Mouse (Mus musculus): ENCODE data around the gene Pigc.

Gene Pigc

DNA sequence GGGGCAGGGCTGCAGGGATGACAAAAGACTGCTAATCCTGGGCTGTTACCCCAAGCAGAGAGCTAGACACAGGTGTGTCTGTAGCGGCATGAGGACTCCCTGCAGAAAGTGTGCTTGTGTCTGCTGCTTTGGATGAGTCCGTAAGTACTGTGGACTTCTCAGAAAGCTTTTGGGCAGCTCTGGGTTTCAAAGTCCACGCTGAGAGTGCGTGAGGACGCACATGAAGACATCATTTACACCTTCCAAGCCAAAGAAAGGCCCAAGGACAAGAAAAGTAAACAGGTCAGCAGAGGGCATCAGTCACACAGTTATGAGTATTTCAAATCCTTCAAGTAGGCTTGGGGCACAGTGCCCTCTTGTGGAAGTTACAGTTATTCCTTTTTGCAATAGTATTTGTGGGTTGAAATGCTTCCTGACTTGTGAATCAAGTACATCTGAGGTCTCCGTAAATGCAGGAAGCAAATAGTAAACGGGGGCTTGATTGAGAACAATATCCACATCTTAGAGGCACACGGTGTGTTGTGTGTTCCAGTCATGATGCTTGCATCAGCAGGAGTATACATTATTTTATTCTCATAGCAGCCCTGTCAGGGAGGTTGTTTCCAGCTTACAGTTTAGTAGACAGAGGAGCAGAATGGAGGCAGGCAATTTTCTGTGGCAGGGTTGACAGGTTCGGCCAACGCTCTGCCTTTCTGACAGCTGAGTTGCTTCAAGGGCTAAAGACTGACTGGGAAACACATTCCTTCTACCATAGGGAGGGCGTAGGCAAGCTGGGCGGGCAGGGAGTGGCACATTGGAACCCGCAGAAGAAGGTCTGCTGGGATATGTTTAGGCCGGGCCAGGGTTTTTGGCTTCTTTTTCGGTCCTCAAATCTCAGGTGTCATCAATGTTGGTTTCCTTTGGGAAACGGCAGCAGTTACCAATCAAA lies 7.5 kb downstream of the Pigc start:
- in situ Hi-C loops (cut with MboI, MseI): loop anchor here (5.0 kb wide), 1 partner anchor 229 kb away; no protein-coding TSS in a partner anchor

DNA sequence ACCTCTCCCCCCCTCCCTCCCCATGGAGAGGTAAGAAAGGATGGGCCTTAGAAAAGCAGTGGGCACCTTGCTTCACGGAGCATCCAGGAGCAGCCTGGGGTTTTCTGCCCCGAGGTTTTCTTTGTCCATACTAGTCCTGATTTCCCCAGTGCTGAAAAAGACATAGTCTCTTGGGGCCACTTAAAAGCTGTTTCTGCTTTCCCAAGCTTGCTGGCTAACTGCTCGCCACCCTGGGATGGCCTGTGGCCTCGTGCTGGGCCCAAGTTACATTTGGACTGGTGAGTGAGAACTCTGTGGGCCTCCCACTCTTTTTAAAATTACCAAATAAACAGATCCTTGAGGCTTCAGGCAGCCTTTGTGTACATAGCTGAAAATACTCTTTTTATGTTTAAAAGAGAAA lies 8.3 kb downstream of the Pigc start:
- in situ Hi-C loops (cut with MboI, MseI): loop anchor here (5.0 kb wide), 1 partner anchor 230 kb away; no protein-coding TSS in a partner anchor

- in situ Hi-C loops (cut with MboI, MseI): loop anchor here (5.0 kb wide), 1 partner anchor 231 kb away; no protein-coding TSS in a partner anchor
Observed at GRCm38 (mm10) chr1:161978173-161978700, 9.3 kb downstream of the Pigc start.

GRCm38 (mm10) chr1:161979536-161979935 lies 10.6 kb downstream of the Pigc start, which contains the start of gene 4930558K02Rik:
TSS of gene 4930558K02Rik (minus strand) at chr1:161979636.
- in situ Hi-C loops (cut with MboI, MseI): loop anchor here (5.0 kb wide), 1 partner anchor 232 kb away; no protein-coding TSS in a partner anchor

DNA sequence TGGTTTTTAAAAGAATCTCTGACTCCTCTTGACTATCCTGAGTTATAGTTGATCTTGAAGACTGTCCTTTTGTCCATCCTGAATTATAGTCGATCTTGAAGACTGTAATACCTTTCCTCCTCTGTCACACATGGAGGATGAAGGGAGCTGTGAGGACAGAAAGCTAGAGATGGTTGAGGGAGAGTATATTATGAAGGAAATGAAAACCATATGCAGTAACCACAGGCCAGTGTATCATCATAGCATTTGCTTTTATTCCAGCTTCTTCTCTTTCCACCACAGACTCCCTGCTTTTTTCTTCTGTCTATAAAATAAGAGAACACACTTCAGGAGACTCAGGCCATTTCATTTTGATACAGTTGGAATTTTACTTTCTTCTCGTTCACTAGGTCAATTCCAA lies 11.1 kb downstream of the Pigc start:
- in situ Hi-C loops (cut with MboI, MseI): no loop called here

DNA sequence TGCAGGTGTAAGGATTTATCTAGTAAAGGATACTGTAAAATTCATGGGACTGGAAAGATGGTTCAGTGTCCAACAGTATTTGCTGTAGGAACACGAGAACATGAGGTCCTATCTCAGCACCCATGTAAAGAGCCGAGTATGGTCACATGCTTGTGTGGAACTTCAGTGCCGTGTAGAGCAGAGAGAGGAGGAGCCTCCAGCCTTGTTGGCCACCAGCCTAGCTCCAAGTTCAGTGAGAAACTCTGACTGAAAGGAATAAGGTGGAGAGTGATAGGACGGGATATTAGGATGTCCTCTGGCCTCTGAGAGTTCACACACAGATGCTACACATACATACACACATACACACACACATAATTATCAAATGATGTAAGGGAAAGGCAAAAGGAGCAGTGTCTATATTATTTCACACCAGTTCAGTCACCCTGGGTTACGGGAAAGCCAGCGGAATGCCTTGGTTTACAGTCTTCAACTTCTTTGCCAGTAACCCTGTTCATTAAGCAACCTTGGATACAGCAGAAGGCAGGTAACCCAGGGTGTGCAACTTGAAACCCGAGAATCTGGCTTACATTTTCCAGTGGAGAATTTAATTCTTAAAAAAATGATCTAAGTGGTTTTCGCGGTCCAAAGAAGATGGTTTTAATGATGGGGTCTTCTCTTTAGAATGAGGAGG lies 11.8 kb downstream of the Pigc start:
- in situ Hi-C loops (cut with MboI, MseI): no loop called here

DNA sequence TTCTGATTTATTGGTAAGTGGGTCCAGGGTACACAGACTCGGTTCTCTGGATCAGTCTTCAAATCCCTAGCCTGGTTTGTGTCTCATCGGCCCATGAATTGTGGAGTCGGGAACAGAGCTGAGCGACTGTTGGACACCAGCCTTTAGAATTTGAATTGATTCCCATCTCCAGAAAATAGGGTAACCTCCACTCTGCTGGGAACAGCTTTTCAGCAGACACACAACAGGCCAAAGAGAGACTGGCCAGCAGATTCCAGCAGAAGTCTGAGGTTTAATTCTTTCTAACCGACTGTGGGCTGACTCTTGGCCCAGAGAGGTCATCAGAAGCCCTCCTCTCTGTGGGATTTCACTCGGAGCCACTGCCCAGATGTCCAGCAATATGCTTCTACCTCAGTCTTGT lies 14.5 kb downstream of the Pigc start:
- in situ Hi-C loops (cut with MboI, MseI): no loop called here

DNA sequence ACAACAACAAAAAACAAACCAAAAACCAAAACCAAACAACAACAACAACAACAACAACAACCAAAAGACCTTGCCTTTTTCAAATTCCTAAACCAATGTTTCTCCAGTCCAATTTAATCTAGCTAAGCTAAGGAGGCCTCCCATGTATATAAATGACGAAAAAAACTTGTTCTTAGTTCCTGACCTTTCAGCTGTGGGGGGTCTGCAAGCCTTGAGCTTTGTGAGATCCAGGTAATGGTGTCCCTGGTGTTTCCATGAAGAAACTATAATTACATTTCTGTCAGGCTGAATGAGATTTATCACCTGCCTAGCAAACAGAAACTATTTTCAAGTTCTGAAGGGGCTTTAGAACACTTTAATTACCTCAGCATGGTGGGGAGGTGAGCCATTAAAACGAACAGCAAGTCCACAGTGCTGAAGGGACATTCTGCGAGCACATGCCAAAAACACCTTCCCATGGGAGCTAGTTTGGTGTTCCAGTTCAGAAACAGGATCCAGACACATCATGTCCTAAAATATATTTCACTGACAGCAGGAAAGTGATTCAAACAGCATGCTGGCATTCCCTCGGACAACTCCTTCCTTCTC lies 15.1 kb downstream of the Pigc start:
- in situ Hi-C loops (cut with MboI, MseI): no loop called here

DNA sequence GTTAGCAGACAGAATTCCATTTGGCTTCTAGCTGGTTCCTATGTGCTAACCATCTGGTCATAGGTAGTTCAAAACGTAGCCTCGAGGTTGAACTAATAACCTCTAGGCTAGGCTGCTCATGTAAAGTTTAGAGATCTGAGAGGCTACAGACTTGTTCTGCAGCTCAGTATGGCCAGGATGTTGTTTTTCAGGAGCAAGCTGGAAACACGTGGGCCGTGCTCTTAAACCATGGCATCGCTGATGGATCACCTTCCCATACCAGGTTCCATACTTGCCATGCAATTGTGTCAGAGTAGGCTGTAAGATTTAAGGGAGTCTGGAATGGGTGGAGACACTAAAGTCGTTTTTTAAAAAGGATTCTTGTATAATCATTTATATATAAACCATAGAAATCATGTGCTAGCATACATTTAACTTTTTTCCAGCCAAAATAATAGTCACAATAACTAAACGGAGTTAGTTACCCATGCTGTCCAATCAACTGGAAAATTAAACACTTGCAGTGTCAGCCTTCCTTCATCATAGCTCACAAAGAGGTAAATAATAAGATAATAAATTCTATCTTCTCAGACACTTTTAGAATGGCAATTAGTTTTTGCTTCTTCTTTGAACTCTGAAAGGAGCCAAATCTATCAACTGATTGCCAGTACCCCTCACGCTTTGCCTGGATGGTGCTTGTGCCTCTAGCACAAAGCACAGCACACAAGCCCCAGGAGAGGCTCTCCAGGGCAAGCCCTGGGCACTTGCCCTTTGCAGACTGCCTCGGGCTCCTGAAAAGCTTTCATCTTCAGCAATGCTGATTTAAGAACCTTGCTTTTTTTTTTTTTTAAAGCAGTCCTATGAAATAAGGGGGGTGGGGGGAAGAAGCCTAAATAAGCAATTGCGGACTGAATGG lies 21.9 kb downstream of the Pigc start:
- in situ Hi-C loops (cut with MboI, MseI): no loop called here

GRCm38 (mm10) chr1:161991846-161992245 lies 22.9 kb downstream of the Pigc start:
- in situ Hi-C loops (cut with MboI, MseI): no loop called here

- in situ Hi-C loops (cut with MboI, MseI): no loop called here
Observed at GRCm38 (mm10) chr1:161992389-161992788, 23.4 kb downstream of the Pigc start.

DNA sequence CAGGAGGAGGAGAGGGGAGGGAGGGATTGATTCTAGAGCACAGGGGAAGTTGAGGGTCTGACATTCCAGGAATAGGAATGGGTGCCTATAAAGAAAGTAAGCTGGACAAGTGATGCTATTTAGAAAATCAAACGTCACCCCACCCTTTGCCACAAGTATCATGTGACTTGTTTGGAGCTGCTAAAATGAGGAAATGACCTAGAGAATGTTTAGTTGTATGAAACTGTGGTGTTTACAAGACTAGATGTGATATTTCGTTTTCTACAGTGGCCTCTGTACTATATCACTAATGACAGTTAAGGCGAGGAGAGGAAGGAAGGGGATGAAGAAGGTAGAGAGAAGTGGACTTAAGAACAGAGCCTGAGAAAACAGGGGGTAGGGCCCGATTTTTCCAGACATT lies 29.8 kb downstream of the Pigc start:
- in situ Hi-C loops (cut with MboI, MseI): no loop called here

- in situ Hi-C loops (cut with MboI, MseI): no loop called here
Observed at GRCm38 (mm10) chr1:161999338-161999737, 30.4 kb downstream of the Pigc start.

DNA sequence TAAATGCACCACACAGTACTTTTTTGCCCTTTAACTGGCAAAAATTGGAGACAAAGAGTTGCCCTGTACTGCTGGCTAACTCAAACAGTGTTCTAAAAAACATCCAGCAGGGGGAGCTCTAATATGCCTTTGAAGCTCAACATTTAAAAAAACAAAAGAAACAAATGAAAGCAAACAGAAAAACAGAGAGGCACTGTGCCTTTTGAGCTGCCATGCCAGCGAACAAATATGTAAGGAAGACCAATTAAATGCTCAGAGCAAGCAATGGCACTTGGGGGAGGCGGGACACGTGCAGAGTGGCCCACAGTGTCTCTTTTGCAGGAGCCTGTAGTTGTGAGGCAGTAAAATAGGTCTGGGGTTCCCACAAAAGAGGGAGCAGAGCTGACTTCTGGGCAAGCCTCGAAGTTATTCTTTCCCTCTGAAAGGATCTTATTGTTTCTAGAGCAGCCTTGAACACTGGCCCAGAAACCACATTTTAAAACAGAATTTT lies 30.9 kb downstream of the Pigc start:
- in situ Hi-C loops (cut with MboI, MseI): loop anchor here (5.0 kb wide), 1 partner anchor 312 kb away; no protein-coding TSS in a partner anchor

- in situ Hi-C loops (cut with MboI, MseI): loop anchor here (5.0 kb wide), 1 partner anchor 311 kb away; no protein-coding TSS in a partner anchor
Observed at GRCm38 (mm10) chr1:162001328-162001727, 32.3 kb downstream of the Pigc start.

DNA sequence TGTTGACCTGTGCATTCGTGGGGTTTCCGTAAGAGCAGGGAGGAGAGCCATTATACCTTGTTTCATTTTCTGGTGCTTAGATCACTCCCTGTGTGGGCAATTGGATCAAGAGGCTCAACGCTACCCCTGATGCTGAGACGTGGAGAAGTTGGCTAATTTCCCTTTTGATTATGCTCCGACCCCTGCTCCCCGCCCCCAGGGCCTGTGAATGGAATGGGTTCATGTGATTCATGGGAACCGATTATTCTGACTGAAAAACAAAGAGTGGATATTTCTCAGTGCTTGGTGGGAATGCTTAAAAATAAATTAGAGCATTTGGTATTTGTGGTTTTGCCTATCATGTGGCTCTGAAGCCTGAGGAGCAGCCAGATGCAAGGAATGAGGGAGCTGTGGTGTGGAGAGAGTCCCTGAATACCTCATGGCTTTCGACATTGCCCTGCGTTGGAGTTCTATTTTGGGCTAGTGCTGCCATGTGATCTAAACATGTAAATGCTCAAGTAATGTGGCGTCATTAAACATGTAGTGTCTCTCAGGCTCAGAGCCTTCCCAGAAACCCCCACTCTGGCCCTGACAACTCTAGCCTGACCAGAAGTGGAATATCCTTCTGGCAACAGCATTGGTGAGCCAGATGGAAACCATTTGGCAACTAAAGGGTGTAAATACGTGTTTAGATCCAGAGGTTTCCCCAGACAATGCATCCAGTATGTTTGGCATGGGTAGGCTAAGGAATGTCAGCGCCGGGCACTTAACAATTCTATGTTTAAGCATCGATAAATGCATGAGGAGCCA lies 34.9 kb downstream of the Pigc start:
- in situ Hi-C loops (cut with MboI, MseI): loop anchor here (5.0 kb wide), 1 partner anchor 308 kb away; no protein-coding TSS in a partner anchor

DNA sequence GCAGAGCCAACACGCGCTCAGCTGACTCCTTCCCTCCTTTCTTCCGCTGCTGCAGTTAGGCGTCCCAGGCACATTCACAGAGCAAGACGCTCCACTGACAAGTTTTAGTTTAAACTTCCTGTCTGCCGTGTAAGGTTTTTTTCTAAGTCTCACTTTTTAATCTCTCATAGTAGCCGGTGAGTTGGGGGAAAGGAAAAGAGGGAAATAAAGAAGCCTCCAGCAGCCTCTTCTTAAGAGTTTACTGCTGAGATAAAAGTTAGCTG lies 35.5 kb downstream of the Pigc start:
- in situ Hi-C loops (cut with MboI, MseI): loop anchor here (5.0 kb wide), 1 partner anchor 308 kb away; no protein-coding TSS in a partner anchor

GRCm38 (mm10) chr1:162004821-162005770 lies 36.1 kb downstream of the Pigc start:
- in situ Hi-C loops (cut with MboI, MseI): loop anchor here (5.0 kb wide), 1 partner anchor 307 kb away; no protein-coding TSS in a partner anchor

DNA sequence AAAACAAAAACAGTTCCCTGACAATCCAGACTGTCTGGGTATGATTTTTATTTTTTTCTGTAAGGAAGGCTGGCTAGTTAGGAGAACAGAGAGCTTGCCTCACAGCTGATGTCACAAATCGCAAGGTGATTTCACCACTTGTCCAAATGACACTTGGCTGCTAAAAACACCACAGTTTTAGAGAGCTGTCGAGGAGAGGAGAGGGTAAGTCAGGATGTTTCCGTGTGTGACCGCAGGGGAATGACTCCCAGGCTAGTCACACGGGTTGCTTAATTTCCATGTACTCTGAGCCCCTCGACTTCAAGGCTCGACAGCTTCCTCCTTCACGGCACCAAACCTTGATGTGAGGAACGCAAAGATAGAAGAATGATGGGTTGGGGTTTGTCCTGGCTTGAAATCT lies 37.1 kb downstream of the Pigc start:
- in situ Hi-C loops (cut with MboI, MseI): no loop called here
